In the genomic region with DNA sequence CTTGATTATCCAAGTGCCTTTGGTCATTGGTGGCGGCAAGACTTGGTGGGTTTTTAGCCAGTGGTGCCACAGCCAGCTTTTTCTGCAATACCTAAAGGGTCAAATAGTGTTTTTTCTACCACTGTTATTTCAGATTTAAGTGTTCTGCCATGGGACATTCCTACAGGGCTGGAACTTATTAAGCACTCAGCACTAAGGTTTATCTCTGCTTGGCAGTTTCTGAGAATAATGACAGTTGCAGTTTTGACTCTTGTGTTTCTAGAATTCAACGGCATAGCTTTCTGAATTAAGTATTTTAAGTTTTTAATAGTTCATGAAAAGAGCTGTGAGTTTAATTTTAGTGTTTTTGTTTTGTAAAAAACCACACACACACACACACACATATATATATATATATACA, we compare ENCODE assay signal across 7 mouse cellular contexts. TPM values are rescaled to one million over a fixed set of nuclear protein-coding genes. Genes with fewer than 3 reads are reported as not detected.
DNase-seq lines count a peak whose midpoint lies in the region; ATAC-seq lines count a peak whose summit lies in the region.

No protein-coding gene starts in this region.

- WGBS in forebrain, embryonic 15.5 days: 95% methylated on average over 2 of the region's 2 CpGs
- WGBS in stomach, embryonic 16.5 days: 78% methylated on average over 2 of the region's 2 CpGs

- H3K27me3 ChIP-seq in forebrain, embryonic 15.5 days: no peaks in the 10 kb centered on the region
- H3K27me3 ChIP-seq in stomach, embryonic 16.5 days (ENCODE audit: control insufficient read depth, insufficient read depth, low read length): no peaks in the 10 kb centered on the region

- H3K4me3 ChIP-seq in forebrain, embryonic 15.5 days: peak overlapping the region; percentile 98
- H3K4me3 ChIP-seq in stomach, embryonic 16.5 days (replicated peaks; ENCODE audit: low read length): peak overlapping the region; percentile 41

- ATAC-seq in forebrain, embryonic 15.5 days (replicated peaks): no peak
- ATAC-seq in stomach, embryonic 16.5 days (ENCODE audit: insufficient read depth, low FRiP score): no peak

- no peak overlapping the region for H3K27ac ChIP-seq in forebrain, embryonic 15.5 days (replicated peaks)
- H3K27ac ChIP-seq in stomach, embryonic 16.5 days (ENCODE audit: low read length): no peak overlapping the region

- H3K9ac ChIP-seq in forebrain, embryonic 15.5 days (replicated peaks): no peak overlapping the region
- no peak overlapping the region for H3K9ac ChIP-seq in stomach, embryonic 16.5 days (ENCODE audit: low read length)

- DNase-seq in spleen, adult 12 weeks (ENCODE audit: low spot score): peak; percentile 4
- no peak for DNase-seq in spleen, postnatal 4 days (ENCODE audit: low spot score in 2 of 2)
- DNase-seq in liver: peak; percentile 4
- no peak for DNase-seq in frontal cortex, postnatal 36 days (ENCODE audit: low spot score in 2 of 2)
- no peak for DNase-seq in urinary bladder, postnatal 10 days (ENCODE audit: low spot score)

- no peaks in the 10 kb centered on the region for H3K9me3 ChIP-seq in forebrain, embryonic 15.5 days
- no peaks in the 10 kb centered on the region for H3K9me3 ChIP-seq in stomach, embryonic 16.5 days (replicated peaks; ENCODE audit: control insufficient read depth, low read length)

- peaks cover 25% of the 10 kb centered on the region for H3K4me1 ChIP-seq in forebrain, embryonic 15.5 days
- H3K4me1 ChIP-seq in stomach, embryonic 16.5 days (ENCODE audit: control insufficient read depth, insufficient read depth, low read length): peaks cover 15% of the 10 kb centered on the region

- H3K4me2 ChIP-seq in forebrain, embryonic 15.5 days (replicated peaks): peak overlapping the region; percentile 77
- H3K4me2 ChIP-seq in stomach, embryonic 16.5 days (ENCODE audit: low read depth, low read length): peak overlapping the region; percentile 85

- no peaks in the 10 kb centered on the region for H3K36me3 ChIP-seq in forebrain, embryonic 15.5 days
- H3K36me3 ChIP-seq in stomach, embryonic 16.5 days (ENCODE audit: control insufficient read depth, insufficient read depth, low read length): no peaks in the 10 kb centered on the region

RNA-seq across cellular contexts. Expression of a gene that starts 2.5 kb away (rescaled TPM):
- 5.1 and 5.7 TPM in 2 replicates for polyA plus RNA-seq in forebrain, embryonic 15.5 days (2015; fragmentation: Nextera tagmentation; extraction: Ambion mirVana)
- polyA plus RNA-seq in stomach, embryonic 16.5 days (2015; fragmentation: Nextera tagmentation; extraction: Ambion mirVana): 1.7 and 2.2 TPM in 2 replicates

Comparison
In these comparisons a context has a peak if more than half of its experiments do, and no peak if none do; other contexts are left out.
1. DNase-seq: peak in spleen, adult 12 weeks (single experiment) and liver (single experiment); none in spleen, postnatal 4 days (0 of 2), frontal cortex, postnatal 36 days (0 of 2) and urinary bladder, postnatal 10 days (single experiment).